8 mouse cellular contexts compared by ENCODE assay signal in the genomic region with DNA sequence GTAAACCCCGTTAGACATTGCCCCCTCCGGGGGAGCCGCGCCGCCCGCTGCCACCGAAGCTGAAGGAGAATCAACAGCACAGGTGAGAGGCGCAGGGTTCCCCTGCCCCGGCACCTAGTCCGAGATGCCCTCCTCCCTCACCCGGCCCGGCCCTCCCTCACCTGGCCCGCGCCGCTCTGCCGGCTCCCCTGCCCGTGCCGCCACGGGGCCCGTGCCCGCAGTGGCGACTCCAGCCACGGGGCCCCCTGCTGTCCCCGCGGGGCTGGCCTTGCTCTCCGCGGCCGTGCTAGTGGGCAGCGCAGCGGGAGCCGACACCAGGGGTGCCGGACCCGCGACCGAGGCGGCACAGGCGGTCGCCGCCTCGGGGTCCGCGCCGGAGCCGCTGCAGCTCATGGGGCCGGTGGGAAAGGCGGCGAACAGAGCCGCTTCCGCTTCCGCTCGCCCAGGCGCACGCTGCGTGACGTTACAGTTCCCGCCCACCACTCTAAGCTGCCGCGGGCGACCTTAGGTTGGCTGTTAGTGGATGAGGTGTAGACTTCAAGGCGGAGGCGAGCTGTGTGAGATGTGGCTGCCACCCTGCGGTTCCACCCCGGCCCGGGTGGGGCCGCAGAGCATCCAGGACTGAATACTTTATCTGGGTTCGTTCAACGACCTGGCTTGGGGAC. TPM values are rescaled to one million over a fixed set of nuclear protein-coding genes. Genes with fewer than 3 reads are reported as not detected.
A peak's percentile ranks its signal among the peaks of the same experiment; 100 is the strongest.
DNase-seq lines count a peak whose midpoint lies in the region; ATAC-seq and TF ChIP-seq lines count a peak whose summit lies in the region.

Taf10 (minus strand) TSS at position 436 of the 665 bp plus-strand sequence.

- peak; percentile 59 for TF ChIP-seq RAD21 in CH12.LX (IDR thresholded peaks at IDR 0.05; ENCODE audit: low read depth, low read length)

- H3K9ac ChIP-seq in CH12.LX (ENCODE audit: insufficient read depth, low read depth): peak within 1 kb of the TSS; percentile 94
- peak within 1 kb of the TSS; percentile 86 for H3K9ac ChIP-seq in heart, embryonic 14.5 days (ENCODE audit: low read length)
- H3K9ac ChIP-seq in liver, embryonic 14.5 days (replicated peaks): peak within 1 kb of the TSS; percentile 96
- peak within 1 kb of the TSS; percentile 82 for H3K9ac ChIP-seq in stomach, embryonic 15.5 days

- peaks cover 57 to 72% of the 10 kb centered on the region in 2 experiments for H3K36me3 ChIP-seq in CH12.LX (replicated peaks in 1 of 2; ENCODE audit: control insufficient read depth in 1 of 2, insufficient read depth in 1 of 2, low read length in 1 of 2)
- H3K36me3 ChIP-seq in forebrain, embryonic 10.5 days (replicated peaks): peaks cover 65% of the 10 kb centered on the region
- H3K36me3 ChIP-seq in heart, embryonic 14.5 days (ENCODE audit: control insufficient read depth, insufficient read depth, low read length): peaks cover 69% of the 10 kb centered on the region
- H3K36me3 ChIP-seq in liver, embryonic 14.5 days (replicated peaks; ENCODE audit: control insufficient read depth, insufficient read depth, low read depth): peaks cover 35% of the 10 kb centered on the region
- H3K36me3 ChIP-seq in stomach, embryonic 15.5 days: peaks cover 29% of the 10 kb centered on the region

- peak within 1 kb of the TSS; percentile 34; the same call in 1 of the 2 replicates for H3K27ac ChIP-seq in CH12.LX (ENCODE audit: insufficient read depth, low read depth)
- H3K27ac ChIP-seq in forebrain, embryonic 10.5 days: peak within 1 kb of the TSS; percentile 94
- peak within 1 kb of the TSS; percentile 51 to 77 for H3K27ac ChIP-seq in heart, embryonic 14.5 days (replicated peaks in 1 of 2; ENCODE audit: control insufficient read depth in 1 of 2, insufficient read depth in 1 of 2, low read depth in 2 of 2, low read length in 2 of 2)
- H3K27ac ChIP-seq in liver, embryonic 14.5 days: peak within 1 kb of the TSS; percentile 91
- peak within 1 kb of the TSS; percentile 75 for H3K27ac ChIP-seq in stomach, embryonic 15.5 days

- peak within 1 kb of the TSS; percentile 62 for H3K4me2 ChIP-seq in CH12.LX (ENCODE audit: insufficient read depth, low read depth, poor library complexity, severe bottlenecking)
- peak within 1 kb of the TSS; percentile 85 for H3K4me2 ChIP-seq in heart, embryonic 14.5 days (ENCODE audit: low read length)
- peak within 1 kb of the TSS; percentile 80 for H3K4me2 ChIP-seq in liver, embryonic 14.5 days (ENCODE audit: low read depth)
- H3K4me2 ChIP-seq in stomach, embryonic 15.5 days: peak within 1 kb of the TSS; percentile 85

- WGBS in forebrain, embryonic 10.5 days: under 1% methylated on average over 66 of the region's 67 CpGs
- WGBS in heart, embryonic 14.5 days: under 1% methylated on average over 67 of the region's 67 CpGs
- under 1% methylated on average over 67 of the region's 67 CpGs for WGBS in liver, embryonic 14.5 days (ENCODE audit: insufficient replicate concordance)
- WGBS in stomach, embryonic 15.5 days: under 1% methylated on average over 67 of the region's 67 CpGs

- peak; percentile 93 for ATAC-seq in heart, embryonic 14.5 days (ENCODE audit: insufficient number of reproducible peaks, insufficient read depth, low FRiP score, low read depth)
- ATAC-seq in liver, embryonic 14.5 days (ENCODE audit: insufficient read depth): peak; percentile 99
- ATAC-seq in stomach, embryonic 15.5 days (ENCODE audit: insufficient read depth, low FRiP score, low read depth): peak; percentile 98

- TF ChIP-seq EP300 in CH12.LX (IDR thresholded peaks at IDR 0.05; ENCODE audit: low read length): no peak
- no peak for TF ChIP-seq EP300 in liver, embryonic 14.5 days (IDR thresholded peaks at IDR 0.05; ENCODE audit: low read depth)

- no peaks in the 10 kb centered on the region for H3K9me3 ChIP-seq in CH12.LX (replicated peaks; ENCODE audit: low read length)
- no peaks in the 10 kb centered on the region for H3K9me3 ChIP-seq in forebrain, embryonic 10.5 days
- H3K9me3 ChIP-seq in heart, embryonic 14.5 days (ENCODE audit: control insufficient read depth, low read length): no peaks in the 10 kb centered on the region
- H3K9me3 ChIP-seq in liver, embryonic 14.5 days (ENCODE audit: control insufficient read depth, low read length): no peaks in the 10 kb centered on the region
- H3K9me3 ChIP-seq in stomach, embryonic 15.5 days: no peaks in the 10 kb centered on the region

- peak within 1 kb of the TSS; percentile 81 to 99 (median 95) for H3K4me3 ChIP-seq in CH12.LX (replicated peaks in 1 of 3; ENCODE audit: low read depth in 2 of 3, low read length in 2 of 3, poor library complexity in 1 of 3)
- H3K4me3 ChIP-seq in forebrain, embryonic 10.5 days: peak within 1 kb of the TSS; percentile 95
- H3K4me3 ChIP-seq in heart, embryonic 14.5 days (ENCODE audit: control insufficient read depth in 1 of 2, insufficient read depth in 1 of 2, low read depth in 1 of 2, low read length in 2 of 2): peak within 1 kb of the TSS; percentile 73 to 87
- H3K4me3 ChIP-seq in liver, embryonic 14.5 days (ENCODE audit: insufficient read depth in 1 of 2, low read depth in 2 of 2, low read length in 2 of 2): peak within 1 kb of the TSS; percentile 84 to 99
- peak within 1 kb of the TSS; percentile 81 for H3K4me3 ChIP-seq in stomach, embryonic 15.5 days (replicated peaks)

- H3K27me3 ChIP-seq in CH12.LX (replicated peaks): no peaks in the 10 kb centered on the region
- H3K27me3 ChIP-seq in forebrain, embryonic 10.5 days (ENCODE audit: poor library complexity, severe bottlenecking): no peaks in the 10 kb centered on the region
- no peaks in the 10 kb centered on the region for H3K27me3 ChIP-seq in heart, embryonic 14.5 days (ENCODE audit: control insufficient read depth, insufficient read depth, low read length)
- H3K27me3 ChIP-seq in liver, embryonic 14.5 days (ENCODE audit: control insufficient read depth, insufficient read depth, low read length): no peaks in the 10 kb centered on the region
- no peaks in the 10 kb centered on the region for H3K27me3 ChIP-seq in stomach, embryonic 15.5 days (replicated peaks)

- H3K79me2 ChIP-seq in CH12.LX (replicated peaks; ENCODE audit: control insufficient read depth, extremely low read depth, insufficient read depth, poor library complexity, severe bottlenecking): peaks cover 10% of the 10 kb centered on the region; the same call in 1 of the 2 replicates

- TF ChIP-seq POLR2A in CH12.LX (IDR thresholded peaks at IDR 0.05; ENCODE audit: low read depth, low read length): peak; percentile 83

- peak in 1 of 2 experiments; percentile 65; a peak in 2 of 4 replicates for TF ChIP-seq CTCF in CH12.LX (conservative IDR thresholded peaks at IDR 0.05 in 1 of 2, IDR thresholded peaks at IDR 0.05 in 1 of 2; ENCODE audit: low read depth in 2 of 2, low read length in 2 of 2)
- peak; percentile 77 for TF ChIP-seq CTCF in liver, embryonic 14.5 days (IDR thresholded peaks at IDR 0.05; ENCODE audit: low read depth)

- peaks cover 5 to 37% of the 10 kb centered on the region in 2 experiments for H3K4me1 ChIP-seq in CH12.LX (ENCODE audit: control insufficient read depth in 1 of 2, insufficient read depth in 2 of 2)
- peaks cover 25% of the 10 kb centered on the region for H3K4me1 ChIP-seq in forebrain, embryonic 10.5 days
- peaks cover 0 to 10% of the 10 kb centered on the region in 2 experiments; a peak in 2 of 4 replicates for H3K4me1 ChIP-seq in heart, embryonic 14.5 days (ENCODE audit: control insufficient read depth in 2 of 2, insufficient read depth in 2 of 2, low read length in 2 of 2)
- H3K4me1 ChIP-seq in liver, embryonic 14.5 days (replicated peaks; ENCODE audit: control insufficient read depth in 2 of 2, insufficient read depth in 2 of 2, low read length in 1 of 2): peaks cover 15 to 17% of the 10 kb centered on the region in 2 experiments
- H3K4me1 ChIP-seq in stomach, embryonic 15.5 days: peaks cover 10% of the 10 kb centered on the region

- peak; percentile 93 for DNase-seq in CH12.LX (ENCODE audit: extremely low read depth)
- peak; percentile 78 for DNase-seq in c-Kit-negative CD71-positive TER-119-positive erythroid progenitor cells, embryonic 14.5 days (ENCODE audit: low read depth, low spot score)
- DNase-seq in forebrain, embryonic 10.5 days (ENCODE audit: extremely low spot score, low spot score): peak; percentile 91
- peak; percentile 93 for DNase-seq in kidney, postnatal 14 days
- peak; percentile 86 to 88 (median 87) for DNase-seq in liver, embryonic 14.5 days (ENCODE audit: low read depth in 3 of 3, low spot score in 3 of 3)
- peak; percentile 90 for DNase-seq in neural tube, embryonic 10.5 days (ENCODE audit: extremely low spot score, low spot score)

- in situ Hi-C loops in CH12.LX (cut with MboI; ENCODE audit: low pct_ligation_motif_present, low pct_unique_long_range_greater_than_20kb, low sequenced_read_pairs): loop anchor here (5.0 kb wide), 1 partner anchor 63 kb away; no protein-coding TSS in a partner anchor

- dilution Hi-C loops in CH12.LX (cut with MboI; ENCODE audit: extremely low pct_ligation_motif_present, extremely low pct_unique_long_range_greater_than_20kb, low sequenced_read_pairs): no loop called here

TF ChIP-seq in CH12.LX, 34 proteins besides CTCF, POLR2A, EP300 and RAD21 (continues in another document):
- TF ChIP-seq RCOR1 (conservative IDR thresholded peaks at IDR 0.05; ENCODE audit: low read depth, low read length) (0 out of 2 replicates have a peak, but pooled peaks have one; percentile 19), MAX (IDR thresholded peaks at IDR 0.05; ENCODE audit: low read length) (peak; percentile 70; the same call in 1 of the 2 replicates), CHD2 (IDR thresholded peaks at IDR 0.05; ENCODE audit: low read length) (no peak), ZC3H11A (IDR thresholded peaks at IDR 0.05; ENCODE audit: low read depth, low read length) (no peak), MYC (IDR thresholded peaks at IDR 0.05; ENCODE audit: low read depth, low read length) (peak; percentile 63; the same call in 1 of the 2 replicates), KAT2A (IDR thresholded peaks at IDR 0.05; ENCODE audit: insufficient replicate concordance, low read length) (peak; percentile 74; the same call in 1 of the 2 replicates), NRF1 (IDR thresholded peaks at IDR 0.05; ENCODE audit: low read depth, low read length) (peak; percentile 61), UBTF (IDR thresholded peaks at IDR 0.05; ENCODE audit: low read depth, low read length) (peak; percentile 77; the same call in 1 of the 2 replicates), PAX5 (IDR thresholded peaks at IDR 0.05; ENCODE audit: low read length) (no peak), MAZ (IDR thresholded peaks at IDR 0.05; ENCODE audit: low read depth, low read length) (peak; percentile 75)

RNA-seq across cellular contexts. Expression of gene Taf10, which starts in this region (rescaled TPM):
- total RNA-seq in CH12.LX (2012; rRNA removed): 259 and 331 TPM in 2 replicates
- 259 and 461 TPM in 2 replicates for total RNA-seq in CH12.LX (2014; rRNA removed)
- polyA plus RNA-seq in CH12.LX (2012; ENCODE audit: insufficient read length, low read depth): 297 and 330 TPM in 2 replicates
- polyA plus RNA-seq in forebrain, embryonic 10.5 days (2016; fragmentation: Nextera tagmentation; extraction: Ambion mirVana): 178 and 183 TPM in 2 replicates
- 135 and 159 TPM in 2 replicates for polyA plus RNA-seq in heart, embryonic 14.5 days (2014; fragmentation: Nextera tagmentation; extraction: Ambion mirVana)
- 149 and 197 TPM in 2 replicates for polyA plus RNA-seq in liver, embryonic 14.5 days (2012; rRNA removed)
- 163 and 167 TPM in 2 replicates for polyA plus RNA-seq in liver, embryonic 14.5 days (2014; fragmentation: Nextera tagmentation; extraction: Ambion mirVana)
- 123 and 139 TPM in 2 replicates for polyA plus RNA-seq in stomach, embryonic 15.5 days (2015; fragmentation: Nextera tagmentation; extraction: Ambion mirVana)

Comparison
In these comparisons a context has a peak if more than half of its experiments do, and no peak if none do; other contexts are left out.
1. Peak in every context shown above with its lines: DNase-seq, ATAC-seq, H3K4me3 ChIP-seq and H3K27ac ChIP-seq.
2. H3K27ac ChIP-seq: peak in every context shown above with its lines; median percentile 94 in forebrain, embryonic 10.5 days; 91 in liver, embryonic 14.5 days; 75 in stomach, embryonic 15.5 days; 64 in heart, embryonic 14.5 days; 34 in CH12.LX.